Mouse (Mus musculus): ENCODE results near the gene Sarnp. TPM values are rescaled to one million over a fixed set of nuclear protein-coding genes. Genes with fewer than 3 reads are reported as not detected.

Sarnp gene
- polyA plus RNA-seq, 1 experiment from 2014 or later: 263 TPM

- WGBS: 28% methylated on average over 1 of the region's 1 CpGs
- Histone ChIP-seq H3K9me3 (no peaks in the 10 kb centered on the region), H3K27me3 (replicated peaks; ENCODE audit: low read depth, poor library complexity, severe bottlenecking) (peaks cover 50% of the 10 kb centered on the region), H3K4me1 (peaks cover 30% of the 10 kb centered on the region), H3K36me3 (replicated peaks) (no peaks in the 10 kb centered on the region), H3K27ac (replicated peaks) (no peak overlapping the region), H3K4me3 (no peak overlapping the region)
- no peak for DNase-seq (ENCODE audit: low spot score)
Measured at GRCm38 (mm10) chr10:128897501-128897900, 80.4 kb downstream of the Sarnp start.

- peaks cover 27% of the 10 kb centered on the region for H3K27me3 ChIP-seq (replicated peaks; ENCODE audit: low read depth, poor library complexity, severe bottlenecking)
- no peak overlapping the region for H3K27ac ChIP-seq (replicated peaks)
- no peak for DNase-seq (ENCODE audit: low spot score)
- no peak overlapping the region for H3K4me3 ChIP-seq
- peaks cover 24% of the 10 kb centered on the region for H3K4me1 ChIP-seq
- H3K36me3 ChIP-seq (replicated peaks): no peaks in the 10 kb centered on the region
- no peaks in the 10 kb centered on the region for H3K9me3 ChIP-seq
- WGBS: 82% methylated on average over 6 of the region's 6 CpGs
Measured at GRCm38 (mm10) chr10:128899759-128900490, 82.8 kb downstream of the Sarnp start.

GRCm38 (mm10) chr10:128900698-128901097 lies 83.6 kb downstream of the Sarnp start, which contains the start of gene Cd63:
Cd63 (plus strand) TSS chr10:128900989.
- Histone ChIP-seq H3K4me3 (no peak within 1 kb of the TSS), H3K9me3 (no peaks in the 10 kb centered on the region), H3K36me3 (replicated peaks) (no peaks in the 10 kb centered on the region), H3K4me1 (peaks cover 21% of the 10 kb centered on the region), H3K27me3 (replicated peaks; ENCODE audit: low read depth, poor library complexity, severe bottlenecking) (peaks cover 23% of the 10 kb centered on the region), H3K27ac (replicated peaks) (no peak within 1 kb of the TSS)
- 86% methylated on average over 3 of the region's 3 CpGs for WGBS
- DNase-seq (ENCODE audit: low spot score): no peak

- Histone ChIP-seq H3K4me3 (no peak overlapping the region), H3K9me3 (no peaks in the 10 kb centered on the region), H3K27ac (replicated peaks) (no peak overlapping the region), H3K27me3 (replicated peaks; ENCODE audit: low read depth, poor library complexity, severe bottlenecking) (peaks cover 16% of the 10 kb centered on the region), H3K4me1 (peaks cover 14% of the 10 kb centered on the region), H3K36me3 (replicated peaks) (no peaks in the 10 kb centered on the region)
- WGBS: 76% methylated on average over 1 of the region's 1 CpGs
- no peak for DNase-seq (ENCODE audit: low spot score)
Measured at GRCm38 (mm10) chr10:128901409-128901808, 84.3 kb downstream of the Sarnp start.

- Histone ChIP-seq H3K27ac (replicated peaks) (no peak overlapping the region), H3K4me1 (peaks cover 3% of the 10 kb centered on the region), H3K27me3 (replicated peaks; ENCODE audit: low read depth, poor library complexity, severe bottlenecking) (peaks cover 7% of the 10 kb centered on the region), H3K36me3 (replicated peaks) (no peaks in the 10 kb centered on the region), H3K9me3 (no peaks in the 10 kb centered on the region), H3K4me3 (no peak overlapping the region)
- WGBS: 81% methylated on average over 3 of the region's 3 CpGs
- DNase-seq (ENCODE audit: low spot score): no peak
Measured at GRCm38 (mm10) chr10:128902409-128902988, 85.4 kb downstream of the Sarnp start.

- H3K27me3 ChIP-seq (replicated peaks; ENCODE audit: low read depth, poor library complexity, severe bottlenecking): peaks cover 16% of the 10 kb centered on the region
- H3K9me3 ChIP-seq: no peaks in the 10 kb centered on the region
- peaks cover 10% of the 10 kb centered on the region for H3K4me1 ChIP-seq
- no peak overlapping the region for H3K27ac ChIP-seq (replicated peaks)
- no peak for DNase-seq (ENCODE audit: low spot score)
- no peak overlapping the region for H3K4me3 ChIP-seq
- H3K36me3 ChIP-seq (replicated peaks): no peaks in the 10 kb centered on the region
- 83% methylated on average over 5 of the region's 5 CpGs for whole genome bisulfite sequencing
Measured at GRCm38 (mm10) chr10:128904812-128905211, 87.7 kb downstream of the Sarnp start.

GRCm38 (mm10) chr10:128908778-128909448 lies 91.8 kb downstream of the Sarnp start:
- H3K9me3 ChIP-seq: no peaks in the 10 kb centered on the region
- H3K27ac ChIP-seq (replicated peaks): peak overlapping the region; percentile 95
- H3K27me3 ChIP-seq (replicated peaks; ENCODE audit: low read depth, poor library complexity, severe bottlenecking): peaks cover 16% of the 10 kb centered on the region
- 59% methylated on average over 13 of the region's 13 CpGs for WGBS
- DNase-seq (ENCODE audit: low spot score): no peak
- peaks cover 47% of the 10 kb centered on the region for H3K4me1 ChIP-seq
- peaks cover 24% of the 10 kb centered on the region for H3K36me3 ChIP-seq (replicated peaks)
- H3K4me3 ChIP-seq: peak overlapping the region; percentile 88

- H3K4me3 ChIP-seq: peak overlapping the region; percentile 88
- WGBS: under 1% methylated on average over 41 of the region's 41 CpGs
- no peaks in the 10 kb centered on the region for H3K9me3 ChIP-seq
- peaks cover 16% of the 10 kb centered on the region for H3K27me3 ChIP-seq (replicated peaks; ENCODE audit: low read depth, poor library complexity, severe bottlenecking)
- peaks cover 47% of the 10 kb centered on the region for H3K4me1 ChIP-seq
- peaks cover 30% of the 10 kb centered on the region for H3K36me3 ChIP-seq (replicated peaks)
- peak; percentile 94 for DNase-seq (ENCODE audit: low spot score)
- H3K27ac ChIP-seq (replicated peaks): peak overlapping the region; percentile 95
Measured at GRCm38 (mm10) chr10:128909567-128910028, 92.5 kb downstream of the Sarnp start.

GRCm38 (mm10) chr10:128910066-128910841 lies 93.1 kb downstream of the Sarnp start:
- DNase-seq (ENCODE audit: low spot score): peak; percentile 69
- Histone ChIP-seq H3K4me1 (peaks cover 47% of the 10 kb centered on the region), H3K27me3 (replicated peaks; ENCODE audit: low read depth, poor library complexity, severe bottlenecking) (peaks cover 16% of the 10 kb centered on the region), H3K9me3 (no peaks in the 10 kb centered on the region), H3K4me3 (peak overlapping the region; percentile 88), H3K36me3 (replicated peaks) (peaks cover 37% of the 10 kb centered on the region), H3K27ac (replicated peaks) (peak overlapping the region; percentile 95)
- WGBS: 2% methylated on average over 66 of the region's 66 CpGs

- 91% methylated on average over 6 of the region's 6 CpGs for WGBS
- H3K9me3 ChIP-seq: no peaks in the 10 kb centered on the region
- peaks cover 16% of the 10 kb centered on the region for H3K27me3 ChIP-seq (replicated peaks; ENCODE audit: low read depth, poor library complexity, severe bottlenecking)
- H3K36me3 ChIP-seq (replicated peaks): peaks cover 49% of the 10 kb centered on the region
- H3K4me3 ChIP-seq: peak overlapping the region; percentile 88
- H3K4me1 ChIP-seq: peaks cover 47% of the 10 kb centered on the region
- no peak overlapping the region for H3K27ac ChIP-seq (replicated peaks)
- DNase-seq (ENCODE audit: low spot score): no peak
Measured at GRCm38 (mm10) chr10:128911430-128911829, 94.3 kb downstream of the Sarnp start.

- no peak for DNase-seq (ENCODE audit: low spot score)
- 83% methylated on average over 4 of the region's 4 CpGs for WGBS
- peak overlapping the region; percentile 3; the same call in 1 of the 2 replicates for H3K4me3 ChIP-seq
- peaks cover 16% of the 10 kb centered on the region for H3K27me3 ChIP-seq (replicated peaks; ENCODE audit: low read depth, poor library complexity, severe bottlenecking)
- H3K27ac ChIP-seq (replicated peaks): no peak overlapping the region
- peaks cover 47% of the 10 kb centered on the region for H3K4me1 ChIP-seq
- no peaks in the 10 kb centered on the region for H3K9me3 ChIP-seq
- H3K36me3 ChIP-seq (replicated peaks): peaks cover 57% of the 10 kb centered on the region
Measured at GRCm38 (mm10) chr10:128912268-128912667, 95.1 kb downstream of the Sarnp start.

- Histone ChIP-seq H3K36me3 (replicated peaks) (peaks cover 62% of the 10 kb centered on the region), H3K27ac (replicated peaks) (peak overlapping the region; percentile 69; the same call in 1 of the 2 replicates), H3K27me3 (replicated peaks; ENCODE audit: low read depth, poor library complexity, severe bottlenecking) (peaks cover 12% of the 10 kb centered on the region), H3K4me3 (no peak overlapping the region), H3K4me1 (peaks cover 47% of the 10 kb centered on the region), H3K9me3 (no peaks in the 10 kb centered on the region)
- 81% methylated on average over 4 of the region's 4 CpGs for WGBS
- no peak for DNase-seq (ENCODE audit: low spot score)
Measured at GRCm38 (mm10) chr10:128912791-128913190, 95.7 kb downstream of the Sarnp start.
